Mouse (Mus musculus) liver, postnatal 0 days (tissue): ENCODE measurements around the gene Rab20.

Experiments
- CTCF ChIP-seq: sonication (generic); IDR thresholded peaks from 2 replicates; pipeline ENCODE4 v1.5.1; 2016; ENCODE audit warnings: antibody characterized with exemption, low read depth
- EP300 ChIP-seq: IDR thresholded peaks from 2 replicates; pipeline ENCODE4 v1.6.1; 2016; ENCODE audit warnings: antibody characterized with exemption, low read depth, mild to moderate bottlenecking

DNA sequence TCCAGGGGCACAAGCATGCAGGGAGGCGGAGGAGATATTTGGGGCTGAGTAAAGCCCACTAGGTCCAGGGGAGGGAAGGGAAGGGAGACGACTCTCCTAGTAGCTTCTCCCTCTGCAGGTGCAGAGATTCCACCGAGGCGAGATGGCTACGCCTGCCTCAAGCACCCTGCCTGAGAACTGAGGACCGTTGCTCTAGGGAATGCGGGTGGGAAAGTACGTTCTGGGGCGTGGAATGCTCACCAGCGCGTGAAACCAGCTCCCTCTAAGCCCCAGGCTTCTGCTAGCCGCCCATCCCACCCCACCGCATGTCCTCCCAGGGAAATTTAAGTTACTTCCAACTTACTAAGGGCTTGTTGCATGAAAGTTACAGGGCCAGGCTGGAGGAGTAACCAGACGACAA is 1.1 kb upstream of the Rab20 start:
- TF ChIP-seq CTCF (no peak), EP300 (no peak)
